Mouse (Mus musculus) kidney, embryonic 16.5 days (tissue): ENCODE data around the gene 4930442H23Rik. TPM values are rescaled to one million over a fixed set of nuclear protein-coding genes. Genes with fewer than 3 reads are reported as not detected.

ENCODE experiments used
- ATAC-seq: fragments of 200-750 bp; cut with Nextera tagmentation; 2 replicates; pipeline ENCODE4 v1.8.0; 2017; ENCODE audit warnings: moderate TSS enrichment; ENCODE audit not compliant: low FRiP score, low TSS enrichment
- H3K27ac ChIP-seq: fragments of 300-500 bp; sonication (generic); 2 replicates; pipeline ENCODE4 v1.5.1; 2014; ENCODE audit warnings: low read length
- H3K27me3 ChIP-seq: fragments of 300-500 bp; sonication (generic); 2 replicates; pipeline ENCODE4 v1.6.1; 2014; ENCODE audit warnings: low read length, control low read depth, mixed read lengths; ENCODE audit not compliant: insufficient read depth
- H3K36me3 ChIP-seq: fragments of 300-500 bp; sonication (generic); 2 replicates; pipeline ENCODE4 v1.6.1; 2014; ENCODE audit warnings: low read length, control low read depth, mixed read lengths; ENCODE audit not compliant: insufficient read depth
- H3K4me1 ChIP-seq: fragments of 300-500 bp; sonication (generic); 2 replicates; pipeline ENCODE4 v1.6.1; 2014; ENCODE audit warnings: low read length, control low read depth, mixed read lengths; ENCODE audit not compliant: insufficient read depth
- H3K4me2 ChIP-seq: fragments of 300-500 bp; sonication (generic); replicated peaks from 2 replicates; pipeline ENCODE4 v1.6.1; 2014; ENCODE audit warnings: low read depth, low read length
- H3K4me3 ChIP-seq: fragments of 300-500 bp; sonication (generic); 2 replicates; pipeline ENCODE4 v1.5.1; 2014; ENCODE audit warnings: mild to moderate bottlenecking, low read length
- H3K9ac ChIP-seq: fragments of 300-500 bp; sonication (generic); replicated peaks from 2 replicates; pipeline ENCODE4 v1.6.1; 2014; ENCODE audit warnings: low read length
- H3K9me3 ChIP-seq: fragments of 300-500 bp; sonication (generic); 2 replicates; pipeline ENCODE4 v1.6.1; 2016; ENCODE audit warnings: low read length, control low read depth
- WGBS: fragments of 180-500 bp; shearing (Covaris S2); extraction: QIAGEN DNeasy Blood & Tissue Kit; methylation state at CpG from one replicate; pipeline ENCODE4 v1.1.7; 2014; 5-methylcytosine and 5-hydroxymethylcytosine counted together
- polyA plus RNA-seq: library from polyadenylated mRNA; unstranded; fragments of >200 nt; fragmentation: Nextera tagmentation; extraction: Ambion mirVana; gene quantifications from 2 replicates; pipeline ENCODE4 v1.2.1, GENCODE M21; 2015

Gene 4930442H23Rik
- polyA plus RNA-seq, 1 experiment from 2014 or later: not detected

GRCm38 (mm10) chr10:81134966-81135681, 48.5 kb downstream of the 4930442H23Rik start, which contains the start of gene Zbtb7a:
Gene Zbtb7a, plus strand, starts transcription at chr10:81135220.
- peak within 1 kb of the TSS; percentile 86 for H3K4me2 ChIP-seq
- H3K27ac ChIP-seq: peak within 1 kb of the TSS; percentile 96
- H3K9ac ChIP-seq: peak within 1 kb of the TSS; percentile 97
- peak within 1 kb of the TSS; percentile 77 for H3K4me3 ChIP-seq
- no peak for ATAC-seq
- no peaks in the 10 kb centered on the region; the same call in 1 of the 2 replicates for H3K27me3 ChIP-seq
- no peaks in the 10 kb centered on the region for H3K9me3 ChIP-seq
- WGBS: 2% methylated on average over 35 of the region's 41 CpGs
- no peaks in the 10 kb centered on the region for H3K36me3 ChIP-seq
- H3K4me1 ChIP-seq: peaks cover 38% of the 10 kb centered on the region

- Histone ChIP-seq H3K36me3 (no peaks in the 10 kb centered on the region), H3K4me2 (peak overlapping the region; percentile 86), H3K9me3 (no peaks in the 10 kb centered on the region), H3K4me3 (0 out of 2 replicates have a peak overlapping the region, but pooled peaks have one; percentile 1), H3K27ac (0 out of 2 replicates have a peak overlapping the region, but pooled peaks have one; percentile 4), H3K27me3 (no peaks in the 10 kb centered on the region; the same call in 1 of the 2 replicates), H3K4me1 (peaks cover 37% of the 10 kb centered on the region), H3K9ac (0 out of 2 replicates have a peak overlapping the region, but pooled peaks have one; percentile 22)
- 4% methylated on average over 16 of the region's 16 CpGs for WGBS
- no peak for ATAC-seq
Measured at GRCm38 (mm10) chr10:81134181-81134587, 49.5 kb downstream of the 4930442H23Rik start.

Other genes starting within 250 kb of the 4930442H23Rik start
- 6.6 and 6.7 TPM in 2 replicates for gene Gng7, start 168.9 kb downstream of the 4930442H23Rik start, polyA plus RNA-seq
- 0.11 and 0.41 TPM in 2 replicates for gene Diras1, start 158.2 kb downstream of the 4930442H23Rik start, polyA plus RNA-seq
- gene Slc39a3, start 146.4 kb downstream of the 4930442H23Rik start, polyA plus RNA-seq: 19.6 and 19.9 TPM in 2 replicates
- 244 and 250 TPM in 2 replicates for gene Sgta, start 123.7 kb downstream of the 4930442H23Rik start, polyA plus RNA-seq
- 69.6 and 70.0 TPM in 2 replicates for gene Thop1, start 113.8 kb downstream of the 4930442H23Rik start, polyA plus RNA-seq
- gene Creb3l3, start 85.0 kb downstream of the 4930442H23Rik start, polyA plus RNA-seq: 0.24 and 0.29 TPM in 2 replicates
- 195 and 207 TPM in 2 replicates for gene Map2k2, start 77.9 kb downstream of the 4930442H23Rik start, polyA plus RNA-seq
- gene Zbtb7a, start 48.6 kb downstream of the 4930442H23Rik start, polyA plus RNA-seq: 24.4 and 25.2 TPM in 2 replicates
- gene Pias4, start 15.9 kb downstream of the 4930442H23Rik start, polyA plus RNA-seq: 51.0 and 56.2 TPM in 2 replicates
- 663 and 672 TPM in 2 replicates for gene Eef2, start 7.2 kb downstream of the 4930442H23Rik start, polyA plus RNA-seq
- 38.4 and 39.3 TPM in 2 replicates for gene Dapk3, start 844 bp downstream of the 4930442H23Rik start, polyA plus RNA-seq
- not detected in 2 replicates for gene Nmrk2, start 18.2 kb upstream of the 4930442H23Rik start, polyA plus RNA-seq
- 0.14 and 0.33 TPM in 2 replicates for gene Atcay, start 47.0 kb upstream of the 4930442H23Rik start, polyA plus RNA-seq
- 7.1 and 7.8 TPM in 2 replicates for gene Zfr2, start 49.3 kb upstream of the 4930442H23Rik start, polyA plus RNA-seq
- 8.2 and 8.9 TPM in 2 replicates for gene Matk, start 69.1 kb upstream of the 4930442H23Rik start, polyA plus RNA-seq
- gene Mrpl54, start 83.1 kb upstream of the 4930442H23Rik start, polyA plus RNA-seq: 218 and 238 TPM in 2 replicates
- 88.6 and 88.7 TPM in 2 replicates for gene Apba3, start 83.1 kb upstream of the 4930442H23Rik start, polyA plus RNA-seq
- gene Tjp3, start 107.7 kb upstream of the 4930442H23Rik start, polyA plus RNA-seq: 21.9 and 22.6 TPM in 2 replicates
- gene Pip5k1c, start 109.1 kb upstream of the 4930442H23Rik start, polyA plus RNA-seq: 62.9 and 63.9 TPM in 2 replicates
- 42.3 and 43.2 TPM in 2 replicates for gene Cactin, start 137.3 kb upstream of the 4930442H23Rik start, polyA plus RNA-seq
- 19.7 and 20.2 TPM in 2 replicates for gene Tbxa2r, start 144.9 kb upstream of the 4930442H23Rik start, polyA plus RNA-seq
- gene Gipc3, start 159.4 kb upstream of the 4930442H23Rik start, polyA plus RNA-seq: 0.09 TPM in 2 replicates
- 90.6 and 94.5 TPM in 2 replicates for gene Hmg20b, start 166.6 kb upstream of the 4930442H23Rik start, polyA plus RNA-seq
- gene Mfsd12, start 173.6 kb upstream of the 4930442H23Rik start, polyA plus RNA-seq: 9.8 and 12.5 TPM in 2 replicates
- gene 4930404N11Rik, start 182.0 kb upstream of the 4930442H23Rik start, polyA plus RNA-seq: 0.98 and 1.2 TPM in 2 replicates
- gene Fzr1, start 194.7 kb upstream of the 4930442H23Rik start, polyA plus RNA-seq: 111 and 115 TPM in 2 replicates
- 87.6 and 104 TPM in 2 replicates for gene Dohh, start 200.6 kb upstream of the 4930442H23Rik start, polyA plus RNA-seq
- gene Gm48551, start 200.6 kb upstream of the 4930442H23Rik start, polyA plus RNA-seq: 5.0 and 5.2 TPM in 2 replicates
- gene Gm48552, start 205.2 kb upstream of the 4930442H23Rik start, polyA plus RNA-seq: 1.4 and 1.6 TPM in 2 replicates
- 42.7 and 44.1 TPM in 2 replicates for gene Smim24, start 209.2 kb upstream of the 4930442H23Rik start, polyA plus RNA-seq